Mouse (Mus musculus) brain, embryonic 14.5 days (tissue): ENCODE measurements around the gene Tas2r130.

Experiments used
- CTCF ChIP-seq: fragments of 200-500 bp; IDR thresholded peaks from 2 replicates; pipeline ENCODE4 v1.5.1; 2012; ENCODE audit warnings: inconsistent platforms, mild to moderate bottlenecking, moderate library complexity, borderline replicate concordance; ENCODE audit not compliant: insufficient read depth, insufficient read length; ENCODE audit errors: extremely low read depth
- POLR2A ChIP-seq: fragments of 200-500 bp; IDR thresholded peaks from 2 replicates; pipeline ENCODE4 v1.6.1; 2012; ENCODE audit warnings: mild to moderate bottlenecking, inconsistent platforms, borderline replicate concordance; ENCODE audit not compliant: poor library complexity, insufficient read depth, insufficient read length, severe bottlenecking; ENCODE audit errors: extremely low read depth

DNA sequence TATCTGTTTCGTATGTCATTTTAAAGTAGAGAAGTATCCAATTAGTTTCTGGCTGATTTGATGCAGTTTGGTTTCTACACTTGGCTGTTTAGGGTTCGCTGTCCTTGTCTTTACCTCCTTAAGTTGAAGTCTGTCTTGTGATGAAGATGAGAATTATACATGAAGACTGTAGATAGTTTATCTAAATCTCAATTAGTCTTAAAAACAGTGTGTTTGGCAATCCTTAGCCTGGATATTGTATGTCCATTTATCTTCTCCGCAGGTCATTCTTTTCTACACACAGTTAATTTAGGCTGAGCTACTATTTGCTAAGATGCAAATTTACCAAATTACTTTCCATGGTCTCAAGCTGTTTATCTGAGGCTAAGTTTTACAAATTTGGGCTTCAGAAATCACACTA lies at the start of gene Tas2r130:
- TF ChIP-seq POLR2A (no peak), CTCF (no peak)
